Mouse (Mus musculus): ENCODE data around the gene Pcmt1. TPM values are rescaled to one million over a fixed set of nuclear protein-coding genes. Genes with fewer than 3 reads are reported as not detected.

Pcmt1 gene
- polyA plus RNA-seq, 2 experiments = 41.6 to 95.4 TPM

GRCm38 (mm10) chr10:7664889-7665288 lies 16.0 kb downstream of the Pcmt1 start:
- Histone ChIP-seq H3K4me2 (ENCODE audit: low read depth) (no peak overlapping the region), H3K4me1 (replicated peaks; ENCODE audit: control insufficient read depth in 2 of 2, insufficient read depth in 2 of 2, low read length in 1 of 2) (peaks cover 16 to 20% of the 10 kb centered on the region in 2 experiments), H3K9me3 (ENCODE audit: control insufficient read depth, low read length) (no peaks in the 10 kb centered on the region), H3K4me3 (ENCODE audit: insufficient read depth in 1 of 2, low read depth in 2 of 2, low read length in 2 of 2) (no peak overlapping the region), H3K36me3 (replicated peaks; ENCODE audit: control insufficient read depth, insufficient read depth, low read depth) (peaks cover 3% of the 10 kb centered on the region), H3K27me3 (ENCODE audit: control insufficient read depth, insufficient read depth, low read length) (no peaks in the 10 kb centered on the region), H3K27ac (no peak overlapping the region), H3K9ac (replicated peaks) (no peak overlapping the region; the same call in 1 of the 2 replicates)
- ATAC-seq (ENCODE audit: insufficient read depth) (no peak), DNase-seq (ENCODE audit: low read depth in 3 of 3, low spot score in 3 of 3) (no peak)
- TF ChIP-seq EP300 (IDR thresholded peaks at IDR 0.05; ENCODE audit: low read depth) = no peak
- no peak for TF ChIP-seq CTCF (IDR thresholded peaks at IDR 0.05; ENCODE audit: low read depth)
- 77% methylated on average over 1 of the region's 1 CpGs for WGBS (ENCODE audit: insufficient replicate concordance)

- Histone ChIP-seq H3K9me3 (ENCODE audit: control insufficient read depth, low read length) (no peaks in the 10 kb centered on the region), H3K27me3 (ENCODE audit: control insufficient read depth, insufficient read depth, low read length) (no peaks in the 10 kb centered on the region), H3K9ac (replicated peaks) (peak overlapping the region; percentile 90), H3K4me2 (ENCODE audit: low read depth) (peak overlapping the region; percentile 98), H3K27ac (peak overlapping the region; percentile 85), H3K4me1 (replicated peaks; ENCODE audit: control insufficient read depth in 2 of 2, insufficient read depth in 2 of 2, low read length in 1 of 2) (peaks cover 16 to 20% of the 10 kb centered on the region in 2 experiments), H3K4me3 (ENCODE audit: insufficient read depth in 1 of 2, low read depth in 2 of 2, low read length in 2 of 2) (peak overlapping the region; percentile 79 to 81), H3K36me3 (replicated peaks; ENCODE audit: control insufficient read depth, insufficient read depth, low read depth) (no peaks in the 10 kb centered on the region)
- TF ChIP-seq CTCF (IDR thresholded peaks at IDR 0.05; ENCODE audit: low read depth) = no peak
- TF ChIP-seq EP300 (IDR thresholded peaks at IDR 0.05; ENCODE audit: low read depth) = no peak
- 36% methylated on average over 6 of the region's 6 CpGs for WGBS (ENCODE audit: insufficient replicate concordance)
- ATAC-seq (ENCODE audit: insufficient read depth) (no peak), DNase-seq (ENCODE audit: low read depth in 3 of 3, low spot score in 3 of 3) (no peak)
Measured at GRCm38 (mm10) chr10:7664027-7664526, 16.9 kb downstream of the Pcmt1 start.

GRCm38 (mm10) chr10:7663159-7664026 lies 17.5 kb downstream of the Pcmt1 start:
- Histone ChIP-seq H3K4me2 (ENCODE audit: low read depth) (peak overlapping the region; percentile 98), H3K27me3 (ENCODE audit: control insufficient read depth, insufficient read depth, low read length) (no peaks in the 10 kb centered on the region), H3K27ac (peak overlapping the region; percentile 85), H3K9ac (replicated peaks) (peak overlapping the region; percentile 90), H3K36me3 (replicated peaks; ENCODE audit: control insufficient read depth, insufficient read depth, low read depth) (no peaks in the 10 kb centered on the region), H3K4me3 (ENCODE audit: insufficient read depth in 1 of 2, low read depth in 2 of 2, low read length in 2 of 2) (peak overlapping the region; percentile 79 to 81), H3K9me3 (ENCODE audit: control insufficient read depth, low read length) (no peaks in the 10 kb centered on the region), H3K4me1 (replicated peaks; ENCODE audit: control insufficient read depth in 2 of 2, insufficient read depth in 2 of 2, low read length in 1 of 2) (peaks cover 16 to 22% of the 10 kb centered on the region in 2 experiments)
- under 1% methylated on average over 64 of the region's 64 CpGs for WGBS (ENCODE audit: insufficient replicate concordance)
- TF ChIP-seq CTCF (IDR thresholded peaks at IDR 0.05; ENCODE audit: low read depth) (no peak), EP300 (IDR thresholded peaks at IDR 0.05; ENCODE audit: low read depth) (0 out of 2 replicates have a peak, but pooled peaks have one; percentile 4)
- DNase-seq (ENCODE audit: low read depth in 3 of 3, low spot score in 3 of 3) (peak; percentile 78 to 84 (median 78)), ATAC-seq (ENCODE audit: insufficient read depth) (peak; percentile 90)

- no peaks in the 10 kb centered on the region for H3K9me3 ChIP-seq (ENCODE audit: control insufficient read depth, low read length)
- ATAC-seq (ENCODE audit: insufficient read depth) (peak; percentile 76), DNase-seq (ENCODE audit: low read depth in 3 of 3, low spot score in 3 of 3) (peak; percentile 61 to 70 (median 65))
- TF ChIP-seq EP300 (IDR thresholded peaks at IDR 0.05; ENCODE audit: low read depth) = no peak
- no peak for TF ChIP-seq CTCF (IDR thresholded peaks at IDR 0.05; ENCODE audit: low read depth)
- H3K4me1 ChIP-seq (replicated peaks; ENCODE audit: control insufficient read depth in 2 of 2, insufficient read depth in 2 of 2, low read length in 1 of 2) = peaks cover 16 to 19% of the 10 kb centered on the region in 2 experiments
- peak overlapping the region; percentile 79 to 81 for H3K4me3 ChIP-seq (ENCODE audit: insufficient read depth in 1 of 2, low read depth in 2 of 2, low read length in 2 of 2)
- peak overlapping the region; percentile 98 for H3K4me2 ChIP-seq (ENCODE audit: low read depth)
- under 1% methylated on average over 43 of the region's 44 CpGs for WGBS (ENCODE audit: insufficient replicate concordance)
- no peaks in the 10 kb centered on the region for H3K27me3 ChIP-seq (ENCODE audit: control insufficient read depth, insufficient read depth, low read length)
- peak overlapping the region; percentile 90 for H3K9ac ChIP-seq (replicated peaks)
- peak overlapping the region; percentile 85 for H3K27ac ChIP-seq
- H3K36me3 ChIP-seq (replicated peaks; ENCODE audit: control insufficient read depth, insufficient read depth, low read depth) = no peaks in the 10 kb centered on the region
Measured at GRCm38 (mm10) chr10:7662471-7663141, 18.3 kb downstream of the Pcmt1 start.

GRCm38 (mm10) chr10:7651057-7651456 lies 29.9 kb downstream of the Pcmt1 start:
- ATAC-seq (ENCODE audit: insufficient read depth) (no peak), DNase-seq (ENCODE audit: low read depth in 3 of 3, low spot score in 3 of 3) (no peak)
- no peak overlapping the region for H3K4me2 ChIP-seq (ENCODE audit: low read depth)
- no peak for TF ChIP-seq CTCF (IDR thresholded peaks at IDR 0.05; ENCODE audit: low read depth)
- TF ChIP-seq EP300 (IDR thresholded peaks at IDR 0.05; ENCODE audit: low read depth) = no peak
- no peak overlapping the region for H3K9ac ChIP-seq (replicated peaks)
- no peak overlapping the region for H3K27ac ChIP-seq
- H3K4me3 ChIP-seq (ENCODE audit: insufficient read depth in 1 of 2, low read depth in 2 of 2, low read length in 2 of 2) = no peak overlapping the region
- WGBS (ENCODE audit: insufficient replicate concordance) = 83% methylated on average over 2 of the region's 2 CpGs
- no peaks in the 10 kb centered on the region for H3K27me3 ChIP-seq (ENCODE audit: control insufficient read depth, insufficient read depth, low read length)
- H3K9me3 ChIP-seq (ENCODE audit: control insufficient read depth, low read length) = no peaks in the 10 kb centered on the region
- no peaks in the 10 kb centered on the region for H3K4me1 ChIP-seq (replicated peaks; ENCODE audit: control insufficient read depth in 2 of 2, insufficient read depth in 2 of 2, low read length in 1 of 2)
- H3K36me3 ChIP-seq (replicated peaks; ENCODE audit: control insufficient read depth, insufficient read depth, low read depth) = peaks cover 26% of the 10 kb centered on the region
